Mouse (Mus musculus) intestine, embryonic 15.5 days (tissue): ENCODE measurements around the gene Trappc3l. TPM values are rescaled to one million over a fixed set of nuclear protein-coding genes. Genes with fewer than 3 reads are reported as not detected.

Source experiments
- ATAC-seq: fragments of 200-750 bp; cut with Nextera tagmentation; 2 replicates; pipeline ENCODE4 v1.8.0; 2017; ENCODE audit warnings: moderate TSS enrichment, moderate library complexity
- H3K27ac ChIP-seq: fragments of 300-500 bp; sonication (generic); 2 replicates; pipeline ENCODE4 v1.5.1; 2015; ENCODE audit warnings: mild to moderate bottlenecking, inconsistent platforms
- H3K27me3 ChIP-seq: fragments of 300-500 bp; sonication (generic); replicated peaks from 2 replicates; pipeline ENCODE4 v1.6.1; 2015; ENCODE audit warnings: inconsistent platforms
- H3K36me3 ChIP-seq: fragments of 300-500 bp; sonication (generic); 2 replicates; pipeline ENCODE4 v1.6.1; 2015; ENCODE audit warnings: inconsistent platforms
- H3K4me1 ChIP-seq: fragments of 300-500 bp; sonication (generic); replicated peaks from 2 replicates; pipeline ENCODE4 v1.6.1; 2015; ENCODE audit warnings: inconsistent platforms
- H3K4me2 ChIP-seq: fragments of 300-500 bp; sonication (generic); replicated peaks from 2 replicates; pipeline ENCODE4 v1.6.1; 2015; ENCODE audit warnings: mild to moderate bottlenecking, inconsistent platforms
- H3K4me3 ChIP-seq: fragments of 300-500 bp; sonication (generic); replicated peaks from 2 replicates; pipeline ENCODE4 v1.5.1; 2015; ENCODE audit warnings: inconsistent platforms
- H3K9ac ChIP-seq: fragments of 300-500 bp; sonication (generic); 2 replicates; pipeline ENCODE4 v1.6.1; 2015; ENCODE audit warnings: inconsistent platforms
- H3K9me3 ChIP-seq: fragments of 300-500 bp; sonication (generic); 2 replicates; pipeline ENCODE4 v1.6.1; 2016; ENCODE audit warnings: inconsistent platforms
- WGBS: fragments of 180-500 bp; shearing (Covaris S2); methylation state at CpG from one replicate; pipeline ENCODE4 v1.1.7; 2015; 5-methylcytosine and 5-hydroxymethylcytosine counted together
- polyA plus RNA-seq: library from polyadenylated mRNA; unstranded; fragments of >200 nt; fragmentation: Nextera tagmentation; extraction: Ambion mirVana; gene quantifications from 2 replicates; pipeline ENCODE4 v1.2.1, GENCODE M21; 2015

Gene Trappc3l
- polyA plus RNA-seq, 1 experiment from 2014 or later, result not detected

GRCm38 (mm10) chr10:34110863-34111465 is 73.6 kb downstream of the Trappc3l start:
- WGBS, result 83% methylated on average over 13 of the region's 13 CpGs
- H3K36me3 ChIP-seq, result no peaks in the 10 kb centered on the region

GRCm38 (mm10) chr10:34111964-34112738 is 74.8 kb downstream of the Trappc3l start:
- Histone ChIP-seq H3K27me3 (no peaks in the 10 kb centered on the region), H3K36me3 (no peaks in the 10 kb centered on the region), H3K27ac (no peak overlapping the region), H3K4me1 (no peaks in the 10 kb centered on the region), H3K9me3 (no peaks in the 10 kb centered on the region), H3K9ac (no peak overlapping the region), H3K4me2 (no peak overlapping the region), H3K4me3 (no peak overlapping the region)
- 72% methylated on average over 4 of the region's 4 CpGs for WGBS
- no peak for ATAC-seq

More at GRCm38 (mm10) chr10:34110863-34111465, 73.6 kb downstream of the Trappc3l start:
- no peaks in the 10 kb centered on the region for H3K27me3 ChIP-seq
- H3K9ac ChIP-seq, result no peak overlapping the region
- no peaks in the 10 kb centered on the region for H3K4me1 ChIP-seq
- H3K9me3 ChIP-seq, result no peaks in the 10 kb centered on the region
- no peak overlapping the region for H3K4me2 ChIP-seq
- H3K27ac ChIP-seq, result no peak overlapping the region
- no peak overlapping the region for H3K4me3 ChIP-seq
- no peak for ATAC-seq

GRCm38 (mm10) chr10:34117131-34117530 is 79.7 kb downstream of the Trappc3l start:
- Histone ChIP-seq H3K27me3 (no peaks in the 10 kb centered on the region), H3K9me3 (no peaks in the 10 kb centered on the region), H3K4me1 (no peaks in the 10 kb centered on the region), H3K4me2 (no peak overlapping the region), H3K27ac (no peak overlapping the region), H3K4me3 (no peak overlapping the region), H3K9ac (no peak overlapping the region), H3K36me3 (no peaks in the 10 kb centered on the region)
- no peak for ATAC-seq
- WGBS, result 40% methylated on average over 3 of the region's 3 CpGs

GRCm38 (mm10) chr10:34117770-34118169 is 80.4 kb downstream of the Trappc3l start:
- Histone ChIP-seq H3K27me3 (no peaks in the 10 kb centered on the region), H3K9ac (no peak overlapping the region), H3K4me1 (no peaks in the 10 kb centered on the region), H3K4me2 (no peak overlapping the region), H3K36me3 (no peaks in the 10 kb centered on the region), H3K9me3 (no peaks in the 10 kb centered on the region), H3K27ac (no peak overlapping the region), H3K4me3 (no peak overlapping the region)
- no peak for ATAC-seq

GRCm38 (mm10) chr10:34118421-34118820 is 81.0 kb downstream of the Trappc3l start:
- no peaks in the 10 kb centered on the region for H3K9me3 ChIP-seq
- no peaks in the 10 kb centered on the region for H3K27me3 ChIP-seq
- no peaks in the 10 kb centered on the region for H3K36me3 ChIP-seq
- no peak for ATAC-seq
- 90% methylated on average over 2 of the region's 2 CpGs for WGBS
- H3K4me3 ChIP-seq, result no peak overlapping the region
- H3K9ac ChIP-seq, result no peak overlapping the region
- no peak overlapping the region for H3K4me2 ChIP-seq
- H3K27ac ChIP-seq, result no peak overlapping the region
- H3K4me1 ChIP-seq, result no peaks in the 10 kb centered on the region

GRCm38 (mm10) chr10:34127392-34128378 is 90.3 kb downstream of the Trappc3l start, which contains the start of gene Calhm6:
Calhm6 (minus strand) TSS chr10:34127984.
- H3K36me3 ChIP-seq, result no peaks in the 10 kb centered on the region
- H3K4me1 ChIP-seq, result peaks cover 2% of the 10 kb centered on the region; the same call in 1 of the 2 replicates
- ATAC-seq, result peak; percentile 89
- peak within 1 kb of the TSS; percentile 51 for H3K4me3 ChIP-seq
- H3K9me3 ChIP-seq, result no peaks in the 10 kb centered on the region
- H3K9ac ChIP-seq, result peak within 1 kb of the TSS; percentile 53
- 15% methylated on average over 44 of the region's 44 CpGs for WGBS
- H3K27me3 ChIP-seq, result no peaks in the 10 kb centered on the region
- peak within 1 kb of the TSS; percentile 86 for H3K4me2 ChIP-seq
- H3K27ac ChIP-seq, result no peak within 1 kb of the TSS

GRCm38 (mm10) chr10:34128391-34128790 is 91.0 kb downstream of the Trappc3l start:
- no peaks in the 10 kb centered on the region for H3K9me3 ChIP-seq
- WGBS, result 74% methylated on average over 6 of the region's 6 CpGs
- H3K9ac ChIP-seq, result no peak overlapping the region
- H3K27me3 ChIP-seq, result no peaks in the 10 kb centered on the region
- H3K4me3 ChIP-seq, result no peak overlapping the region
- H3K4me1 ChIP-seq, result peaks cover 2% of the 10 kb centered on the region; the same call in 1 of the 2 replicates
- no peaks in the 10 kb centered on the region for H3K36me3 ChIP-seq
- no peak overlapping the region for H3K4me2 ChIP-seq
- ATAC-seq, result no peak
- H3K27ac ChIP-seq, result no peak overlapping the region

- Histone ChIP-seq H3K27me3 (no peaks in the 10 kb centered on the region), H3K36me3 (no peaks in the 10 kb centered on the region), H3K27ac (no peak overlapping the region), H3K4me3 (no peak overlapping the region), H3K9me3 (no peaks in the 10 kb centered on the region), H3K4me1 (peaks cover 2% of the 10 kb centered on the region; the same call in 1 of the 2 replicates), H3K9ac (no peak overlapping the region), H3K4me2 (no peak overlapping the region)
- ATAC-seq, result no peak
- 83% methylated on average over 2 of the region's 2 CpGs for WGBS
Measured at GRCm38 (mm10) chr10:34131356-34131755, 94.0 kb downstream of the Trappc3l start.

GRCm38 (mm10) chr10:34136432-34136831 is 99.0 kb downstream of the Trappc3l start:
- Histone ChIP-seq H3K36me3 (no peaks in the 10 kb centered on the region), H3K9ac (no peak overlapping the region), H3K27me3 (no peaks in the 10 kb centered on the region), H3K4me3 (no peak overlapping the region), H3K9me3 (no peaks in the 10 kb centered on the region), H3K4me1 (no peaks in the 10 kb centered on the region), H3K27ac (no peak overlapping the region), H3K4me2 (no peak overlapping the region)
- 28% methylated on average over 6 of the region's 6 CpGs for WGBS
- no peak for ATAC-seq

GRCm38 (mm10) chr10:34138027-34138426 is 100.6 kb downstream of the Trappc3l start:
- no peaks in the 10 kb centered on the region for H3K9me3 ChIP-seq
- no peak overlapping the region for H3K4me3 ChIP-seq
- H3K9ac ChIP-seq, result no peak overlapping the region
- 42% methylated on average over 6 of the region's 6 CpGs for WGBS
- no peak overlapping the region for H3K27ac ChIP-seq
- no peaks in the 10 kb centered on the region for H3K36me3 ChIP-seq
- no peaks in the 10 kb centered on the region for H3K4me1 ChIP-seq
- H3K4me2 ChIP-seq, result no peak overlapping the region
- H3K27me3 ChIP-seq, result no peaks in the 10 kb centered on the region
- ATAC-seq, result no peak

- 58% methylated on average over 4 of the region's 4 CpGs for WGBS
- Histone ChIP-seq H3K4me1 (no peaks in the 10 kb centered on the region), H3K27ac (no peak overlapping the region), H3K4me3 (no peak overlapping the region), H3K4me2 (no peak overlapping the region), H3K27me3 (no peaks in the 10 kb centered on the region), H3K36me3 (no peaks in the 10 kb centered on the region), H3K9me3 (no peaks in the 10 kb centered on the region), H3K9ac (no peak overlapping the region)
- ATAC-seq, result 0 out of 2 replicates have a peak, but pooled peaks have one; percentile 47
Measured at GRCm38 (mm10) chr10:34139768-34140167, 102.4 kb downstream of the Trappc3l start.

GRCm38 (mm10) chr10:34141693-34142092 is 104.3 kb downstream of the Trappc3l start:
- ATAC-seq, result no peak
- 86% methylated on average over 2 of the region's 2 CpGs for WGBS
- Histone ChIP-seq H3K36me3 (no peaks in the 10 kb centered on the region), H3K4me1 (no peaks in the 10 kb centered on the region), H3K27ac (no peak overlapping the region), H3K4me2 (no peak overlapping the region), H3K9ac (no peak overlapping the region), H3K9me3 (no peaks in the 10 kb centered on the region), H3K4me3 (no peak overlapping the region), H3K27me3 (no peaks in the 10 kb centered on the region)
